Mouse (Mus musculus): Measurements from ENCODE around the gene Gm10663.

DNA sequence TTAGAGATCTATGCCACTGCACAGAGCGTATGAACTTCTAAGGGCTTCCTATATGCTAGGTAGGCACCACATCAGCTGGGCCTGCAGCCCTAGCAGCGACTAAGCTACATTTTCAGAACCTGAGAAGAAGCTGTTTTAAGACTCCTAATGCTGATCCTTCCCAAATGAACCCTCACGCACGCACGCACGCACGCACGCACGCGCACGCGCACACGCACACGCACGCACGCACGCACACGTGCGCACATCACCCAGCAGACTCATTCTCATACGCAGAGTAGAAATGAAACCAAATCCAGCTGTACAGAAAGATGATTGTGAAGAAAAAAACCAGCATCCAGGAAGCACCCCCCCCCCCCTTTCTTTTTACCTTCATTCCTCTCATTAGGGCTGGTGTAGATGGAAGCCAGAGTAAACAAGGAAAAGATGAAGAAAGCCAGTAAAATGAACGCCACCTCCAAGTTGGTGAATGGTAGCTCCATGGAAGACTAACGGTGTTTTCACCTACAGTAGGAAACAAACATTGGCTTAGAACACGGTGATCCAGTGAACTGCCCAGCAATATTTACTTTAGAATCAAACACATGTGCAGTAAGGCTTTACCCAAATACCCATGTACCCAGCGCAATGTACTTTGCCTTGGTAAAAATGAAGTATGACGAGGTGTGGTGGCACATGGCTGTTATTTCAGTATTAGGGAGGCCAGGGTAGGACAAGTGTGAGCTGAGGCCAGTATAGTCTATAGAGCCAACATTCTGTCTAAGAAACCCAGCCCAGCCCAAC lies 33.3 kb downstream of the Gm10663 start:
- TF ChIP-seq CTCF (IDR thresholded peaks at IDR 0.05; ENCODE audit: borderline replicate concordance, insufficient read depth, low read length): no peak
- TF ChIP-seq POLR2A (IDR thresholded peaks at IDR 0.05; ENCODE audit: low read depth, low read length): no peak
